Mouse (Mus musculus): Measurements from ENCODE around the gene Gm17093. TPM values are rescaled to one million over a fixed set of nuclear protein-coding genes. Genes with fewer than 3 reads are reported as not detected.
"Not testable (repeated sequence)": the region's sequence is repeated elsewhere in the genome, so short reads cannot be mapped to it uniquely, and the experiment has no call there.

Gm17093 gene
- total RNA-seq (2014; rRNA removed) (not detected in 2 replicates), polyA plus RNA-seq (2015; fragmentation: Nextera tagmentation; extraction: Ambion mirVana) (not detected in 2 replicates)

DNA sequence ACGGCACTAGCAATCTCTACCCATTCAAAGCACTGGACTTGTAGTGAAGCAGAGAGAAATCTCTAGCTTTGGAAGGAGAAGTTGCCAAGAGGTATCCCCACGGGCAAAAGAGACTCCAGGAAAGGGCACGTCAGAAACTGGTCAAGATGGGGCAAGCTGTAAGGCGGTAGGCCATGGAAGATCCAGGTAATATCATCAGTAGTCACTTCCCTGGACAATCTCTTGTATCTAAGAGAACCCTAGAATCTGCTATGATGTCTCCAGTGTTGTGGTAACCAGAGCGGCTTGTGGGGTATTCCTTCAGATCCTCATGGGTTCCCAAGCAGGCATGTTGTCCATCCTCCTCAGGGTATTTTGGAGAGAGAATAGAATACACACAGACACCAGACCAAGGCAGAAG, at the start of gene Gm17093:
Gene Gm17093, plus strand, starts transcription at position 301 of the 400 bp plus-strand sequence.
- not testable (repeated sequence) for H3K9ac ChIP-seq; DNase-seq; H3K4me3 ChIP-seq (ENCODE audit: low read depth, low read length); H3K27me3 ChIP-seq (ENCODE audit: insufficient read depth, low read length); H3K27ac ChIP-seq (ENCODE audit: low read depth, low read length); H3K4me1 ChIP-seq (ENCODE audit: insufficient read depth); H3K9me3 ChIP-seq (ENCODE audit: low read length); H3K36me3 ChIP-seq (ENCODE audit: insufficient read depth); ATAC-seq; H3K4me2 ChIP-seq (ENCODE audit: low read depth)
- 92% methylated on average over 5 of the region's 5 CpGs for WGBS

DNA sequence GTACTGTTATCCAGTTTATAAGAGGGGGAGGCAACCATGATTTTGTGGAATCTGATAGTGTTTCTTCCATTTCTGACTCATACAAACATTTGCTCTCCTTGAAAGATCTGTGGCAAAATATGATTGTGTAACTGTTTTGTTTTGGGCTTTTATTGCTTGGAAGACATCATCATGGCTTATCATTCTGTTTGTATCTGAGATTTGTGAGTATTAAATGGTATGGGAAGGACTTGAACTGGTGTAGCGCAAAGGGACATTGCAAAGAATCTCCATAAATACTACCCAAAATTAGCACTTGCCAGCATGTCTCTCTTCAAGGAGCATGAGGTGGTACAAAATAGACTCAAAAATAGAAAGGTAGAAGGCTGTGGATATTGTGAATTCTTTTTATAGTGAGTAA, 25.9 kb upstream of the Gm17093 start, which contains the start of gene BC061237:
Gene BC061237, plus strand, starts transcription at position 301 of the 400 bp plus-strand sequence.
- not testable (repeated sequence) for H3K9me3 ChIP-seq (ENCODE audit: low read length); DNase-seq; H3K4me2 ChIP-seq (ENCODE audit: low read depth); H3K9ac ChIP-seq; ATAC-seq; H3K4me3 ChIP-seq (ENCODE audit: low read depth, low read length); H3K27me3 ChIP-seq (ENCODE audit: insufficient read depth, low read length); H3K27ac ChIP-seq (ENCODE audit: low read depth, low read length); H3K4me1 ChIP-seq (ENCODE audit: insufficient read depth); H3K36me3 ChIP-seq (ENCODE audit: insufficient read depth)
- WGBS, result 89% methylated on average over 1 of the region's 1 CpGs

DNA sequence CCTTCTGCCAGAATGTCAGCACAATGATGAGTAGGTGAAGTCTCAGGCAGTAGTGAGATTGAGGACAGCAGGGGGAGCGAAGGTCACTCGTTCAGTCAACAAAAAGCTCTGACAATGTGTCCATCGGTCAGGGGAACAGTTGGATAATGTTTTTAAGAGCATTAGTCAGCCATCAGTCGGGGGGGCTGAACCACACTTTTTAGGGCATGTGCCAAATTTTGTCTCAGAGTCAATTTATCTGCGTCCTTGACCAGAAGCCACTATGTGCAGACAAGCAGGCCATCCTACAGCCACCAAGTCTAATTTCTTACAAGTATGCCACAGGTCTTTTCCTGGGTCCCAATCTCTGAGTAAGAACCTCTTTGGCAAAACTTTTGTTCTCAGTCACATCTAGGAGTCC, 29.9 kb downstream of the Gm17093 start:
- not testable (repeated sequence) for H3K4me2 ChIP-seq (ENCODE audit: low read depth); H3K27ac ChIP-seq (ENCODE audit: low read depth, low read length); H3K9me3 ChIP-seq (ENCODE audit: low read length); H3K9ac ChIP-seq; H3K4me1 ChIP-seq (ENCODE audit: insufficient read depth); DNase-seq; H3K27me3 ChIP-seq (ENCODE audit: insufficient read depth, low read length); H3K36me3 ChIP-seq (ENCODE audit: insufficient read depth); ATAC-seq; H3K4me3 ChIP-seq (ENCODE audit: low read depth, low read length)
- 79% methylated on average over 3 of the region's 5 CpGs for WGBS

Other genes with a start within 250 kb of the Gm17093 start
- gene Gm8220, start 232.7 kb upstream of the Gm17093 start, total RNA-seq (2014; rRNA removed), result not detected in 2 replicates
- not detected in 2 replicates for gene Gm8220, start 232.7 kb upstream of the Gm17093 start, polyA plus RNA-seq (2015; fragmentation: Nextera tagmentation; extraction: Ambion mirVana)
- gene Gm5930, start 179.7 kb upstream of the Gm17093 start, total RNA-seq (2014; rRNA removed), result not detected in 2 replicates
- not detected in 2 replicates for gene Gm5930, start 179.7 kb upstream of the Gm17093 start, polyA plus RNA-seq (2015; fragmentation: Nextera tagmentation; extraction: Ambion mirVana)
- gene Gm8229, start 152.9 kb upstream of the Gm17093 start, total RNA-seq (2014; rRNA removed), result not detected in 2 replicates
- not detected in 2 replicates for gene Gm8229, start 152.9 kb upstream of the Gm17093 start, polyA plus RNA-seq (2015; fragmentation: Nextera tagmentation; extraction: Ambion mirVana)
- gene Gm3371, start 107.6 kb upstream of the Gm17093 start, total RNA-seq (2014; rRNA removed), result not detected in 2 replicates
- gene Gm3371, start 107.6 kb upstream of the Gm17093 start, polyA plus RNA-seq (2015; fragmentation: Nextera tagmentation; extraction: Ambion mirVana), result not detected in 2 replicates
- gene Gm8232, start 84.6 kb upstream of the Gm17093 start, total RNA-seq (2014; rRNA removed), result not detected in 2 replicates
- not detected in 2 replicates for gene Gm8232, start 84.6 kb upstream of the Gm17093 start, polyA plus RNA-seq (2015; fragmentation: Nextera tagmentation; extraction: Ambion mirVana)
- gene BC061237, start 25.8 kb upstream of the Gm17093 start, total RNA-seq (2014; rRNA removed), result not detected in 2 replicates
- not detected in 2 replicates for gene BC061237, start 25.8 kb upstream of the Gm17093 start, polyA plus RNA-seq (2015; fragmentation: Nextera tagmentation; extraction: Ambion mirVana)
- gene Gm8247, start 64.9 kb downstream of the Gm17093 start, total RNA-seq (2014; rRNA removed), result not detected in 2 replicates
- not detected in 2 replicates for gene Gm8247, start 64.9 kb downstream of the Gm17093 start, polyA plus RNA-seq (2015; fragmentation: Nextera tagmentation; extraction: Ambion mirVana)
- 0.31 TPM in 1 of 2 replicates, not detected in the other for gene Gm5624, start 109.7 kb downstream of the Gm17093 start, total RNA-seq (2014; rRNA removed)
- not detected in 2 replicates for gene Gm5624, start 109.7 kb downstream of the Gm17093 start, polyA plus RNA-seq (2015; fragmentation: Nextera tagmentation; extraction: Ambion mirVana)
- not detected in 2 replicates for gene Gm8257, start 188.2 kb downstream of the Gm17093 start, total RNA-seq (2014; rRNA removed)
- gene Gm8257, start 188.2 kb downstream of the Gm17093 start, polyA plus RNA-seq (2015; fragmentation: Nextera tagmentation; extraction: Ambion mirVana), result not detected in 2 replicates
- not detected in 2 replicates for gene Gm8267, start 232.1 kb downstream of the Gm17093 start, total RNA-seq (2014; rRNA removed)
- gene Gm8267, start 232.1 kb downstream of the Gm17093 start, polyA plus RNA-seq (2015; fragmentation: Nextera tagmentation; extraction: Ambion mirVana), result not detected in 2 replicates

All from forebrain, postnatal 0 days (tissue).